Mouse (Mus musculus) liver, embryonic 14.5 days (tissue): ENCODE data around the gene Git1. TPM values are rescaled to one million over a fixed set of nuclear protein-coding genes. Genes with fewer than 3 reads are reported as not detected.

Experiments used
- ATAC-seq: fragments of 200-750 bp; cut with Nextera tagmentation; 2 replicates; pipeline ENCODE4 v1.8.0; 2017; ENCODE audit warnings: moderate number of reproducible peaks, mild to moderate bottlenecking, moderate library complexity; ENCODE audit not compliant: insufficient read depth
- DNase-seq, 3 experiments: peaks; one replicate each; pipeline ENCODE4 v3.0.0-alpha.2; 2012 to 2013; ENCODE audit warnings: low read depth in 3 of 3, low spot score in 3 of 3
- H3K27ac ChIP-seq: fragments of 300-500 bp; sonication (generic); 2 replicates; pipeline ENCODE4 v1.5.1; 2014; ENCODE audit warnings: moderate library complexity, mild to moderate bottlenecking, control low read depth, inconsistent platforms
- H3K27me3 ChIP-seq: fragments of 300-500 bp; sonication (generic); 2 replicates; pipeline ENCODE4 v1.6.1; 2014; ENCODE audit warnings: mild to moderate bottlenecking, low read length, moderate library complexity; ENCODE audit not compliant: control insufficient read depth, insufficient read depth
- H3K36me3 ChIP-seq: fragments of 300-500 bp; sonication (generic); replicated peaks from 2 replicates; pipeline ENCODE4 v1.6.1; 2014; ENCODE audit warnings: low read depth; ENCODE audit not compliant: control insufficient read depth, insufficient read depth
- H3K4me1 ChIP-seq, 2 experiments: fragments of 200-500 bp in 1 of 2; fragments of 300-500 bp in 1 of 2; sonication (generic) in 1 of 2; replicated peaks; 2 replicates each; pipeline ENCODE4 v1.6.1; 2012 to 2014; ENCODE audit warnings: antibody characterized with exemption in 1 of 2, inconsistent platforms in 1 of 2, low read length in 1 of 2; ENCODE audit not compliant: control insufficient read depth in 2 of 2, insufficient read depth in 2 of 2
- H3K4me2 ChIP-seq: fragments of 300-500 bp; sonication (generic); 2 replicates; pipeline ENCODE4 v1.6.1; 2014; ENCODE audit warnings: low read depth, mild to moderate bottlenecking, control low read depth, moderate library complexity
- H3K4me3 ChIP-seq, 2 experiments: fragments of 200-500 bp in 1 of 2; fragments of 300-500 bp in 1 of 2; sonication (generic) in 1 of 2; 2 replicates each; pipeline ENCODE4 v1.5.1; 2012 to 2014; ENCODE audit warnings: low read depth in 2 of 2, low read length in 2 of 2, mild to moderate bottlenecking in 2 of 2, control low read depth in 1 of 2, inconsistent platforms in 1 of 2, moderate library complexity in 1 of 2; ENCODE audit not compliant: insufficient read depth in 1 of 2
- H3K9ac ChIP-seq: fragments of 300-500 bp; sonication (generic); replicated peaks from 2 replicates; pipeline ENCODE4 v1.6.1; 2014; ENCODE audit warnings: mild to moderate bottlenecking, control low read depth, moderate library complexity
- H3K9me3 ChIP-seq: fragments of 300-500 bp; sonication (generic); 2 replicates; pipeline ENCODE4 v1.6.1; 2016; ENCODE audit warnings: low read length, mixed read lengths; ENCODE audit not compliant: control insufficient read depth
- CTCF ChIP-seq: IDR thresholded peaks from 2 replicates; pipeline ENCODE4 v1.5.1; 2016; ENCODE audit warnings: antibody characterized with exemption, low read depth, control low read depth
- EP300 ChIP-seq: IDR thresholded peaks from 2 replicates; pipeline ENCODE4 v1.6.1; 2016; ENCODE audit warnings: antibody characterized with exemption, low read depth
- WGBS: fragments of 180-500 bp; shearing (Covaris S2); extraction: QIAGEN DNeasy Blood & Tissue Kit; methylation state at CpG from one replicate; pipeline ENCODE4 v1.1.7; 2014; ENCODE audit not compliant: insufficient replicate concordance; 5-methylcytosine and 5-hydroxymethylcytosine counted together
- polyA plus RNA-seq, 2 experiments: library from polyadenylated mRNA; depleted of rRNA in 1 of 2; stranded (reverse) in 1 of 2; unstranded in 1 of 2; fragments of >200 nt; fragmentation: Nextera tagmentation in 1 of 2; extraction: Ambion mirVana in 1 of 2; gene quantifications; 2 replicates each; pipeline versions ENCODE4 v1.2.1 to v1.2.3; 2012 to 2014

Git1 gene
- polyA plus RNA-seq, 2 experiments = 2.2 to 6.3 TPM

GRCm38 (mm10) chr11:77489591-77490235, 3.6 kb upstream of the Git1 start, which contains the start of gene Ankrd13b:
TSS of gene Ankrd13b (minus strand) at chr11:77489678.
- Histone ChIP-seq H3K4me2 (peak within 1 kb of the TSS; percentile 93), H3K9me3 (no peaks in the 10 kb centered on the region), H3K27ac (no peak within 1 kb of the TSS), H3K36me3 (no peaks in the 10 kb centered on the region), H3K4me3 (peak within 1 kb of the TSS; percentile 55 to 72), H3K27me3 (peaks cover 25% of the 10 kb centered on the region), H3K9ac (peak within 1 kb of the TSS; percentile 57), H3K4me1 (peaks cover 7 to 21% of the 10 kb centered on the region in 2 experiments; a peak in 3 of 4 replicates)
- TF ChIP-seq CTCF (no peak), EP300 (no peak)
- DNase-seq = no peak
- under 1% methylated on average over 57 of the region's 87 CpGs for WGBS
- no peak for ATAC-seq

GRCm38 (mm10) chr11:77490451-77490850, 2.9 kb upstream of the Git1 start:
- no peak overlapping the region; the same call in 1 of the 2 replicates for H3K4me2 ChIP-seq

GRCm38 (mm10) chr11:77491123-77491501, 2.2 kb upstream of the Git1 start:
- Histone ChIP-seq H3K9me3 (no peaks in the 10 kb centered on the region), H3K4me3 (peak overlapping the region; percentile 18 to 20), H3K27ac (no peak overlapping the region), H3K4me1 (peaks cover 7 to 25% of the 10 kb centered on the region in 2 experiments; a peak in 3 of 4 replicates), H3K4me2 (peak overlapping the region; percentile 82), H3K9ac (no peak overlapping the region), H3K36me3 (no peaks in the 10 kb centered on the region), H3K27me3 (peaks cover 25% of the 10 kb centered on the region)
- ATAC-seq (peak; percentile 40), DNase-seq (peak; percentile 54 to 68 (median 59))
- under 1% methylated on average over 13 of the region's 13 CpGs for WGBS
- TF ChIP-seq CTCF (peak; percentile 98), EP300 (no peak)

More at GRCm38 (mm10) chr11:77490451-77490850, 2.9 kb upstream of the Git1 start:
- no peak overlapping the region for H3K4me3 ChIP-seq
- TF ChIP-seq CTCF (no peak), EP300 (no peak)
- H3K27ac ChIP-seq = no peak overlapping the region
- peaks cover 25% of the 10 kb centered on the region for H3K27me3 ChIP-seq
- peaks cover 7 to 25% of the 10 kb centered on the region in 2 experiments; a peak in 3 of 4 replicates for H3K4me1 ChIP-seq
- DNase-seq (no peak), ATAC-seq (no peak)
- no peak overlapping the region for H3K9ac ChIP-seq
- H3K36me3 ChIP-seq = no peaks in the 10 kb centered on the region
- 60% methylated on average over 6 of the region's 6 CpGs for WGBS
- H3K9me3 ChIP-seq = no peaks in the 10 kb centered on the region

GRCm38 (mm10) chr11:77491502-77492291, 1.7 kb upstream of the Git1 start:
- H3K36me3 ChIP-seq = no peaks in the 10 kb centered on the region
- H3K4me2 ChIP-seq = peak overlapping the region; percentile 82
- TF ChIP-seq EP300 (no peak), CTCF (no peak)
- peaks cover 7 to 27% of the 10 kb centered on the region in 2 experiments; a peak in 3 of 4 replicates for H3K4me1 ChIP-seq
- no peak overlapping the region for H3K27ac ChIP-seq
- peak overlapping the region; percentile 31 to 82 for H3K4me3 ChIP-seq
- ATAC-seq (peak; percentile 19; the same call in 1 of the 2 replicates), DNase-seq (no peak)
- WGBS = 1% methylated on average over 23 of the region's 23 CpGs
- no peaks in the 10 kb centered on the region for H3K9me3 ChIP-seq
- peaks cover 25% of the 10 kb centered on the region for H3K27me3 ChIP-seq
- peak overlapping the region; percentile 71 for H3K9ac ChIP-seq

GRCm38 (mm10) chr11:77492311-77492871, 971 bp upstream of the Git1 start:
- ATAC-seq = peak; percentile 3; the same call in 1 of the 2 replicates
- Histone ChIP-seq H3K4me1 (peaks cover 7 to 32% of the 10 kb centered on the region in 2 experiments; a peak in 3 of 4 replicates), H3K4me2 (peak overlapping the region; percentile 82), H3K36me3 (no peaks in the 10 kb centered on the region), H3K4me3 (peak overlapping the region; percentile 62 to 82), H3K27me3 (peaks cover 25% of the 10 kb centered on the region), H3K9ac (peak overlapping the region; percentile 71), H3K9me3 (no peaks in the 10 kb centered on the region), H3K27ac (peak overlapping the region; percentile 12)
- WGBS = 0% methylated on average over 17 of the region's 18 CpGs
- no peak for TF ChIP-seq EP300
- no peak for TF ChIP-seq CTCF
- DNase-seq = no peak
